Mouse (Mus musculus) heart, embryonic 11.5 days (tissue): Measurements from ENCODE around the gene Ciapin1. TPM values are rescaled to one million over a fixed set of nuclear protein-coding genes. Genes with fewer than 3 reads are reported as not detected.
"Not testable (repeated sequence)": the region's sequence is repeated elsewhere in the genome, so short reads cannot be mapped to it uniquely, and the experiment has no call there.

Source experiments
- ATAC-seq: fragments of 200-750 bp; cut with Nextera tagmentation; replicated peaks from 2 replicates; pipeline ENCODE4 v1.8.0; 2017; ENCODE audit warnings: moderate library complexity; ENCODE audit not compliant: insufficient number of reproducible peaks, low FRiP score, low TSS enrichment
- H3K27ac ChIP-seq: fragments of 300-500 bp; sonication (generic); 2 replicates; pipeline ENCODE4 v1.5.1; 2014; ENCODE audit warnings: mild to moderate bottlenecking, low read depth, low read length
- H3K27me3 ChIP-seq: fragments of 300-500 bp; sonication (generic); 2 replicates; pipeline ENCODE4 v1.6.1; 2014; ENCODE audit warnings: mild to moderate bottlenecking, low read length, mixed read lengths; ENCODE audit not compliant: control insufficient read depth, insufficient read depth
- H3K36me3 ChIP-seq: fragments of 300-500 bp; sonication (generic); 2 replicates; pipeline ENCODE4 v1.6.1; 2014; ENCODE audit warnings: mild to moderate bottlenecking, low read length, moderate library complexity, mixed read lengths; ENCODE audit not compliant: control insufficient read depth, insufficient read depth
- H3K4me1 ChIP-seq: fragments of 300-500 bp; sonication (generic); 2 replicates; pipeline ENCODE4 v1.6.1; 2014; ENCODE audit warnings: low read length; ENCODE audit not compliant: control insufficient read depth, insufficient read depth
- H3K4me2 ChIP-seq: fragments of 300-500 bp; sonication (generic); 2 replicates; pipeline ENCODE4 v1.6.1; 2014; ENCODE audit warnings: mild to moderate bottlenecking, moderate library complexity
- H3K4me3 ChIP-seq: fragments of 300-500 bp; sonication (generic); 2 replicates; pipeline ENCODE4 v1.5.1; 2014; ENCODE audit warnings: low read depth, low read length
- H3K9ac ChIP-seq: fragments of 300-500 bp; sonication (generic); 2 replicates; pipeline ENCODE4 v1.6.1; 2014; ENCODE audit warnings: mild to moderate bottlenecking, low read depth, low read length, moderate library complexity
- H3K9me3 ChIP-seq: fragments of 300-500 bp; sonication (generic); replicated peaks from 2 replicates; pipeline ENCODE4 v1.6.1; 2016; ENCODE audit warnings: low read length; ENCODE audit not compliant: control insufficient read depth
- WGBS: fragments of 180-500 bp; shearing (Covaris S2); extraction: QIAGEN DNeasy Blood & Tissue Kit; methylation state at CpG from one replicate; pipeline ENCODE4 v1.1.7; 2014; ENCODE audit not compliant: insufficient replicate concordance; 5-methylcytosine and 5-hydroxymethylcytosine counted together
- polyA plus RNA-seq: library from polyadenylated mRNA; unstranded; fragments of >200 nt; fragmentation: Nextera tagmentation; extraction: Ambion mirVana; gene quantifications from 2 replicates; pipeline ENCODE4 v1.2.1, GENCODE M21; 2014

Gene Ciapin1
- polyA plus RNA-seq, 1 experiment from 2014 or later = 97.0 TPM

DNA sequence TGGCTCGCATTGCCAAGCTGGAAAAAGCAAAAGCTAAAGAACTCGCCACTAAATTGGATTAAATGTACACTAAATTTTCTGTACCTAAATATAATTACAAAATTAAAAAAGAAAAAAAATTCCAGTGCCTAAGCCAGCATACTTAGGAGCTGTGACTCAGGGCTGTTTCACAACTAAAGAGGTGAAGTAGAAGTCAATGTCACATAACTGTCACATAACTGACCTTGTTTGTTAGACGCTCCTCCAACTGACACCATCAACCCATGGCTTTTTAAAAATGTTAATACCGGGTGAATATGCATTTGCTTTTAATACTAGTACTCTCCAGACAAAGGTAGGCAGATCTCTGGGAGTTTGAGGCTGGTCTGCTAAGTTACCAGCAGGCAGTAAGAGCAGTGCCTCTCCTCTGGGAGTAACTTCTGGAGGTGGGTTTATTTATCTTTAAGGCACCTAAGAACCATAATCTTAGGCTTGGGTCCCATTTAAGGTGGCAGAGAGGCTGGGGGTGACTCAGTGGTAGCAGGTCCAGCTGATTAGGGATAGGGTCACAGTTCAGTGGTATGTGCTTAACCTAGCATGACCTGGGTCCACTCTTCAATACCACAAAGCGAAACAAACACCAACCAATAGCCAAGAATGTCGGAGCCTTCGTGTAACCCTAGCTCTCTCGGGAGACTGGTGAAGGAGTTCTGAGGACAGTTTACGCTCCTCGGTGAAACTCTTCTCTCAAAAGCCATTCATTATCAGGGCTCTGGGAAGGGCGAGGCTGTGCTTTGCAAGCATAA, 1.5 kb downstream of the Ciapin1 start:
- Histone ChIP-seq H3K27me3 (no peaks in the 10 kb centered on the region), H3K4me1 (peaks cover 9% of the 10 kb centered on the region), H3K27ac (no peak overlapping the region), H3K4me2 (peak overlapping the region; percentile 91), H3K4me3 (peak overlapping the region; percentile 96), H3K36me3 (peaks cover 1% of the 10 kb centered on the region), H3K9me3 (no peaks in the 10 kb centered on the region), H3K9ac (peak overlapping the region; percentile 99)
- no peak for ATAC-seq
- WGBS = 68% methylated on average over 11 of the region's 11 CpGs

DNA sequence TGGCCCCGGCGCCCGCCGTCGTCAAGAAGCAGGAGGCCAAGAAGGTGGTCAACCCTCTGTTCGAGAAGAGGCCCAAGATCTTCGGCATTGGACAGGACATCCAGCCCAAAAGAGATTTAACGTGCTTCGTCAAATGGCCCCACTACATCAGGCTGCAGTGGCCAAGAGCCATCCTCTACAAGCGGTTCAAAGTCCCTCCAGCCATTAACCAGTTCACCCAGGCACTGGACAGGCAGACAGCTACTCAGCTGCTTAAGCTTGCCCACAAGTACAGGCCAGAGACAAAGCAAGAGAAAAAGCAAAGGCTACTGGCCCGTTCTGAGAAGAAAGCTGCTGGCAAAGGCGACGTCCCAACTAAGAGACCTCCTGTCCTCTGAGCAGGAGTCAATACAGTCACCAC, 2.4 kb downstream of the Ciapin1 start:
- not testable (repeated sequence) for H3K9ac ChIP-seq, H3K36me3 ChIP-seq, H3K27me3 ChIP-seq, H3K4me3 ChIP-seq, H3K4me2 ChIP-seq, H3K9me3 ChIP-seq, H3K27ac ChIP-seq, H3K4me1 ChIP-seq, ATAC-seq
- WGBS = 95% methylated on average over 13 of the region's 13 CpGs

- not testable (repeated sequence) for H3K27ac ChIP-seq, H3K9me3 ChIP-seq, H3K27me3 ChIP-seq, H3K9ac ChIP-seq, ATAC-seq, H3K4me3 ChIP-seq, H3K4me2 ChIP-seq, H3K4me1 ChIP-seq
- WGBS = 81% methylated on average over 7 of the region's 7 CpGs
- peaks cover 12% of the 10 kb centered on the region for H3K36me3 ChIP-seq
Observed at GRCm38 (mm10) chr8:94833901-94834405, 4.2 kb downstream of the Ciapin1 start.

- H3K9me3 ChIP-seq = no peaks in the 10 kb centered on the region
- no peak overlapping the region for H3K27ac ChIP-seq
- no peak for ATAC-seq
- no peak overlapping the region for H3K9ac ChIP-seq
- no peak overlapping the region for H3K4me2 ChIP-seq
- no peak overlapping the region for H3K4me3 ChIP-seq
- WGBS = 90% methylated on average over 6 of the region's 6 CpGs
- H3K27me3 ChIP-seq = no peaks in the 10 kb centered on the region
- H3K4me1 ChIP-seq = no peaks in the 10 kb centered on the region
- H3K36me3 ChIP-seq = peaks cover 35% of the 10 kb centered on the region
Observed at GRCm38 (mm10) chr8:94828284-94828683, 9.9 kb downstream of the Ciapin1 start.

DNA sequence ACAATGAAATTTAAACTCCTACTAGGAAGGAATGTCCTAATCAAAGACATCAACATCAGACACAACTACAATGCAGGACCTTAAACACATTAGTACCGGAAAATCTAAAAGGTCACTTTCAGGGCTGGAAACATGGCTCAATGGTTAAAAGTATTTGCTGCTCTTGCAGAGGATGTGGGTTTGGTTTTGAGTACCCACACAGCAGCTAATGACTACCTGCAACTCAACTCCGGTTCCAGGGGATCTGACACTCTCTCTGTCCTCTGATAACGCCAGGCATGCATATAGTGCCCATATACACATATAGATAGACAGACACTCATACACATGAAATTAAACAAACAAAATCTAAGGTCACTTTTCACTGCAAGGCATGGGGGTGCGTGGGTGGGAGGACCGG, 11.9 kb downstream of the Ciapin1 start:
- no peak overlapping the region for H3K9ac ChIP-seq
- H3K9me3 ChIP-seq = no peaks in the 10 kb centered on the region
- 94% methylated on average over 5 of the region's 5 CpGs for WGBS
- H3K4me1 ChIP-seq = no peaks in the 10 kb centered on the region
- H3K36me3 ChIP-seq = peaks cover 37% of the 10 kb centered on the region
- ATAC-seq = no peak
- no peak overlapping the region for H3K4me3 ChIP-seq
- H3K27ac ChIP-seq = no peak overlapping the region
- H3K27me3 ChIP-seq = no peaks in the 10 kb centered on the region
- H3K4me2 ChIP-seq = no peak overlapping the region

DNA sequence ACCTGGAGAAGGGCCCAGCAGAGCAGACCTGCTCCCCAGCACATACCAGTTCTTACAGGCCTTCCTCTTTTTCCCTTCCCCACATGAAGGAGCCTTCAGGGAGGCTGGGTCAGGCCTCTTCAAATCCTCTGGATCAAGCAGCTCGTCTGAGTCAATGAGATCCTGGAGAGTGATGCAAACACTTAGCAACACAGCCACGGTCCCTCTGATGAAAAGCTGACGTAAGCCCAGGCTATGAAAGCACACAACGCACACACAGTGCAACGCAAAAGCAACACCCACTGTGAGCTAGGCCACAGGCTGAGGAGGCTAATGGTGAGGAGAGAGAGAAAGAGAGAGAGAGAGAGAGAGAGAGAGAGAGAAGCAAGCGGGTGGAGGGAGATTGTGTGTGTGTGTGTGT, 13.0 kb downstream of the Ciapin1 start:
- Histone ChIP-seq H3K4me1 (no peaks in the 10 kb centered on the region), H3K9me3 (no peaks in the 10 kb centered on the region), H3K36me3 (peaks cover 31% of the 10 kb centered on the region), H3K27ac (no peak overlapping the region), H3K9ac (no peak overlapping the region), H3K4me3 (no peak overlapping the region), H3K4me2 (no peak overlapping the region), H3K27me3 (no peaks in the 10 kb centered on the region)
- 90% methylated on average over 6 of the region's 6 CpGs for WGBS
- no peak for ATAC-seq

DNA sequence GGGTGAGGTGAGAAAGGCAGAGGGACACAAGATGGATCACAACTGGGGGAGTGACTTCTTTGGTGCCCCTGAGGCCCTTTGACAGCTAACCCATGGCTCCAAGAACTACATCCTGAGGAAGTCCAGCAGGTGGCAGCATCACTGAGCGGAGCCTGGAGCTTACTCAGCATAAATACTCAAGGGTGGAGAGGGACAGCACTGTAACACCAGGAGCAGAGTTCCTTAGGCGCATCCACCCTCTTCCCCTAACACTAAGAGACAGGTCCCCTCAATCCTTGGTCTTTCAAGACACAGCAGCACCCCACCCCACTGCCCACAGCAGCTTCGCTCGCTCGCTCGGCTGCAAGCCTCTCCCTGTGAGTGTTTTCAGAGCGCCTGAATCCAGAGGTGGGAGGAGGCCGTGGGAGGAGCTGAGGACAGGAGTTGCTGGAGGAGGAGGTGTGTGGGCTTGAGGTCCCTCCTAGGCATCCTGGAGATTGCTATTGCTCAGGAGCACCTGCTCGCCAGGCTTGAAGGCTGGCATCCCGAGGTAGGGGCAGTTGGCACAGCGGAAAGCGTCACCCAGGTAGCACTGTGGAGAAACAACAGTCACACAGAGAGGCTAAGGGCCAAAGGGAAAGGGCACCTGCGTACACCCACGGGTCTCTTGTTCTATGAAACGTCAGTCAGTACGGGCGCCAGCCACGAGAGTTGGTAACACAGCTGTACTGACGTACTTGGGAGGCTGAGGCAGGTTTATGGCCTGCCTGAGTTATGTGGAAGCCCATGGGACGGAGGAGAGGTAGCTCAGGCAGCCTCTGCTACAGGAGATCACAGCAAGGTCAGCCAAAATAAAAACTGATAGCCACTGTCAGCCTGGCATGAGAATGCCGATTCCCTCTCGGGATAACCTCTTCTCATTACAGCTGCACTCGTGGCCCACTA, 15.3 kb downstream of the Ciapin1 start:
- H3K4me3 ChIP-seq = no peak overlapping the region
- peak; percentile 60; the same call in 1 of the 2 replicates for ATAC-seq
- whole genome bisulfite sequencing = 74% methylated on average over 23 of the region's 23 CpGs
- H3K9me3 ChIP-seq = no peaks in the 10 kb centered on the region
- H3K36me3 ChIP-seq = peaks cover 26% of the 10 kb centered on the region
- H3K9ac ChIP-seq = 0 out of 2 replicates have a peak overlapping the region, but pooled peaks have one; percentile 16
- no peaks in the 10 kb centered on the region for H3K27me3 ChIP-seq
- H3K4me2 ChIP-seq = no peak overlapping the region
- no peaks in the 10 kb centered on the region for H3K4me1 ChIP-seq
- H3K27ac ChIP-seq = no peak overlapping the region

DNA sequence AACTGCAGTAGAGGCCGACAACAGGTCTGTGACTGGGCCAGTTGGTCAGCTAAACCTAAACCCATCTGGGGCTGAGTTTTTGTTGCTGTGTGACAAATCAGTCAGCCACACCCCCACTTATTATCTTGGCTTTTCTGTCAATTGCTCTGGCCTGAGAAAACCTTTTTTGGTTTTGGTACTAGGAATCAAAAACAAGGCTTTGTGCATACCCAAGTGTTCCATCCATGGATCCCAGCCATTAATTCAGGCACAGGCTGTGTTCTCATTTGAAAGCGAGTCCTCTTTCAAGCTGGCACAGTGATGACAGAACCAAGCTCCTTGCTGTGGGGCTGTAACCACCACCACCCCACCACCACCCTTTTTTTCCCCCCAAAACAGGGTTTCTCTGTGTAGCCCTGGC, 16.8 kb downstream of the Ciapin1 start:
- Histone ChIP-seq H3K4me1 (no peaks in the 10 kb centered on the region), H3K4me3 (no peak overlapping the region), H3K27ac (no peak overlapping the region), H3K27me3 (no peaks in the 10 kb centered on the region), H3K4me2 (no peak overlapping the region), H3K9me3 (no peaks in the 10 kb centered on the region), H3K9ac (no peak overlapping the region), H3K36me3 (peaks cover 22% of the 10 kb centered on the region)
- no peak for ATAC-seq
- whole genome bisulfite sequencing = 89% methylated on average over 2 of the region's 2 CpGs
